Mouse (Mus musculus): ENCODE data around the gene Eea1.

GRCm38 (mm10) chr10:95941768-95942425 is 1.4 kb downstream of the Eea1 start:
- TF ChIP-seq POLR2A (IDR thresholded peaks at IDR 0.05; ENCODE audit: borderline replicate concordance, extremely low read depth, insufficient read depth, insufficient read length, poor library complexity, severe bottlenecking) (no peak), CTCF (IDR thresholded peaks at IDR 0.05; ENCODE audit: borderline replicate concordance, extremely low read depth, insufficient read depth, insufficient read length) (no peak)

Measured in brain, embryonic 14.5 days (tissue).